In the genomic region with DNA sequence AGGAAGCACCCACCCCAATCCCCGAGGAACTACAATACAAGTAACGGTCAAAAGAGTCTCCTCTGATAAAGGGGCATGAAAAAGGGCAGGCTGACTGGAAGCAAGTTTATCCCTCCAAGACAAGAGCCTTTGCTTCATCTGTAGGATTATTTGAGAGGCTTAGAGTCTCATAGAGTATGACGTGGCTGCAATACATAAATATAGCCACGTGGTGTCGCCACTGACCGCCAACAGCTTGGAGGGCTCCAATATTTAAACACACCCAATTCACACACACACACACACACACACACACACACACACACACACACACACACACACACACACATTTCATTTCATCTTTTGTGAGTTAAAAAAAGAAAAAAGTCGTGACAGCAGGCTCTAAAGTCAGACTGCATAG, we compare ENCODE assay signal across 7 mouse cellular contexts. TPM values are rescaled to one million over a fixed set of nuclear protein-coding genes. Genes with fewer than 3 reads are reported as not detected.
DNase-seq lines count a peak whose midpoint lies in the region.

No protein-coding gene starts in this region.

- DNase-seq in 416B (ENCODE audit: low read depth): peak; percentile 61
- DNase-seq in CD4-positive, CD25-positive, alpha-beta regulatory T cell, adult 2 months (ENCODE audit: low read depth, low spot score): peak; percentile 84
- DNase-seq in c-Kit-negative CD71-positive TER-119-positive erythroid progenitor cells, embryonic 14.5 days (ENCODE audit: low read depth, low spot score): peak; percentile 9
- DNase-seq in gastrocnemius, adult 8-10 months (ENCODE audit: low spot score in 2 of 2): peak; percentile 4 to 23
- DNase-seq in layer of hippocampus, postnatal 10 days (ENCODE audit: low spot score in 2 of 2): peak; percentile 71 to 76
- peak; percentile 43 to 67 for DNase-seq in lung, postnatal 4 days
- peak; percentile 18 to 64 for DNase-seq in spleen, postnatal 10 days (ENCODE audit: low spot score in 2 of 2)

RNA-seq across cellular contexts. Expression of a gene that starts 3.1 kb away (rescaled TPM):
- total RNA-seq in gastrocnemius, adult 8-10 months (2022): 1 to 10 TPM; 1.4 to 1.6 (median 1.6) TPM
- 10 to 100 TPM; 18.4 to 20.5 TPM for total RNA-seq in layer of hippocampus, postnatal 10 days (2021)

RNA-seq across cellular contexts. Expression of a gene that starts 53.3 kb away (rescaled TPM):
- under 1 TPM; 0.10 to 0.31 (median 0.21) TPM for total RNA-seq in gastrocnemius, adult 8-10 months (2022)
- total RNA-seq in layer of hippocampus, postnatal 10 days (2021): 10 to 100 TPM; 14.0 to 14.9 TPM

Comparison
In these comparisons a context has a peak if more than half of its experiments do, and no peak if none do; other contexts are left out.
1. Peak in every context shown above with its lines: DNase-seq.
2. DNase-seq: peak in every context shown above with its lines; median percentile 84 in CD4-positive, CD25-positive, alpha-beta regulatory T cell, adult 2 months; 74 in layer of hippocampus, postnatal 10 days; 61 in 416B; 55 in lung, postnatal 4 days; 41 in spleen, postnatal 10 days; 14 in gastrocnemius, adult 8-10 months; 9 in c-Kit-negative CD71-positive TER-119-positive erythroid progenitor cells, embryonic 14.5 days.
3. RNA of a gene that starts 3.1 kb away (total RNA-seq): 18.4 to 20.5 TPM in layer of hippocampus, postnatal 10 days; 1.4 to 1.6 TPM in gastrocnemius, adult 8-10 months; every median in the first group is over 4 times any median in the second.
4. RNA of a gene that starts 53.3 kb away (total RNA-seq): 14.0 to 14.9 TPM in layer of hippocampus, postnatal 10 days; 0.10 to 0.31 TPM in gastrocnemius, adult 8-10 months; every median in the first group is over 10 times any median in the second.